Mouse (Mus musculus): ENCODE data around the gene Mmgt2. TPM values are rescaled to one million over a fixed set of nuclear protein-coding genes. Genes with fewer than 3 reads are reported as not detected.

Mmgt2 gene
- polyA plus RNA-seq, 1 experiment from 2014 or later: 52.5 TPM

DNA sequence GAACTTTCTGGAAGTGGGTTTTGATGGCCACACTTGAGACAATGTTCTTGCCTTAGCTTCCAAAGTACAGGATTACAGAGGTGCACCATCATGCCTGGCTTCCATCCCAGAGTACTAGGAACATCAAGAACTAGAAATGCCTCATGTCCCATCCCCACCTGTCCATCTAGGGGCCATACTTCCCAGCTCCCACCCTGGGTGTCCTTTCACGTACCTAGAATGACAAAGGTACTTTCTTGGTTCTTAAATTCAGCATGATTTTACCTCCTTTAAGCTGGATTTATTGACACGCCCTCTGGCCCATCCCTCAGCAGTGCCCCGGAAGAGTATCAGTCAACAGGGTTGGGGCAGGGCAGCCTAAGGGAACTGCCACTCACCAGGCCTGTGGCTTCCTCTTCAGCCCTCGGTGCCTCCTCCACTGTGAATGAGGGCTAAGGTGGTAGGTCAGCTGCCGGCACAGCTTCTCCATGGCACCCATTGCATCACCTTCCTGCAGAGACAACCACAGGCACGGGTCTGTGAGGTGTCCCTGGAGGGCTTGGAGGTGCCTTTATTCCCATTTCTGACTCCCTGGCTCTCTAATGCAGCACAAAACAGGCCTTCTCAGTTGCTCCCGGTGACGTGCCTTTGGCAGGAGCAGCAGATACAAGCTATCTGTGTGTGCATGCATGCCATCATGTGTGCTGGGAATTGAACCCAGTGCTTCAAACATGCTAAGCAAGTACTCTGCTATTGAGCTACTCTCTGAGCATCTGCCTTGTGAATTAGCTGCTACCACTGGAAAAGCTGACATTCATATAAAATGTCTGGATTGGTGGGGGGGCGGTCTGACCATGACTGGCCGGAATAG lies 39.4 kb upstream of the Mmgt2 start:
- H3K4me1 ChIP-seq: peaks cover 34% of the 10 kb centered on the region
- H3K4me3 ChIP-seq: no peak overlapping the region
- 88% methylated on average over 10 of the region's 10 CpGs for WGBS
- H3K27me3 ChIP-seq (ENCODE audit: low read depth, poor library complexity, severe bottlenecking): no peaks in the 10 kb centered on the region
- no peak for DNase-seq (ENCODE audit: low spot score)
- peaks cover 82% of the 10 kb centered on the region for H3K36me3 ChIP-seq
- no peaks in the 10 kb centered on the region for H3K9me3 ChIP-seq (replicated peaks)
- no peak overlapping the region for H3K27ac ChIP-seq

DNA sequence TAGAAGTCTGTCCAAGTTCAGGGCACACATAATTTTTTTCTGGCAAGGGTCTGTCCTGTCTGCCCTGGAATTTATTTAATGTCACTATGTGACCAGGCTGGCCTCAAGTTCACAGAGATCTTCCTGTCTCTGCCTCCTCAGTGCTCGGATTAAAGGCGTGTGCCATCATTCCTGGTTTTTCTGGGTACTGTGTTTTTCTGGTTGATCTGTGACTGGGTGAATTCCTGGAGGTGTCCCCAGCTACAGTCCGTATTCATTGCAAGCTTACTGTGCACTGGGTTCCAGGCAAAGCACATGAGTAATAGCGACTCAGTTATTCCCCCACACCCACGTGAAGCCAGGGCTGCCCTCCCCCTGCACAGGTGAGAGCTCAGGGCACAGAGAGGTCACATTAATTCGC lies 38.2 kb upstream of the Mmgt2 start:
- no peaks in the 10 kb centered on the region for H3K27me3 ChIP-seq (ENCODE audit: low read depth, poor library complexity, severe bottlenecking)
- H3K4me3 ChIP-seq: no peak overlapping the region
- DNase-seq (ENCODE audit: low spot score): no peak
- no peak overlapping the region for H3K27ac ChIP-seq
- peaks cover 75% of the 10 kb centered on the region for H3K36me3 ChIP-seq
- peaks cover 34% of the 10 kb centered on the region for H3K4me1 ChIP-seq
- 88% methylated on average over 6 of the region's 6 CpGs for WGBS
- no peaks in the 10 kb centered on the region for H3K9me3 ChIP-seq (replicated peaks)

DNA sequence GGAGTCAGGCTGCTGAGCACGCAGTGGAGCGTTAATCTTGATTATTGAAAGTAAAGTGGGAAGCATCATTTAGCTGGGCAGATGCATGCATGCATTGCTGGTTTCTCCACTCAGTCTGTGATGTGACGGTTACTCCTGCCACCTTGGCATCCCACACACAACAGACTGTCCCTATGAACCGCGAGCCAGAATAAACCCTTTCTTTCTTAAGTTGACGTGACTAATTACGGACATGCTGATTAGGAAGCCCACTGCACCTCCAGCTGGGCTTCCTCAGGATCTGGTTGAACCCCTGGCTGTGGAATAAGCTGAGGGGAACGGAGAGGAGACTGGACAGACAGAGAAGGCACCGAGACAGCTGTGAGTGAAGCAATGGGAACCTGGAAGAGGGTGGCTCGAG lies 35.9 kb upstream of the Mmgt2 start:
- DNase-seq (ENCODE audit: low spot score): peak; percentile 27
- Histone ChIP-seq H3K27ac (peak overlapping the region; percentile 89; the same call in 1 of the 2 replicates), H3K9me3 (replicated peaks) (no peaks in the 10 kb centered on the region), H3K4me3 (no peak overlapping the region), H3K27me3 (ENCODE audit: low read depth, poor library complexity, severe bottlenecking) (no peaks in the 10 kb centered on the region), H3K36me3 (peaks cover 74% of the 10 kb centered on the region), H3K4me1 (peaks cover 29% of the 10 kb centered on the region)
- 89% methylated on average over 10 of the region's 10 CpGs for WGBS

DNA sequence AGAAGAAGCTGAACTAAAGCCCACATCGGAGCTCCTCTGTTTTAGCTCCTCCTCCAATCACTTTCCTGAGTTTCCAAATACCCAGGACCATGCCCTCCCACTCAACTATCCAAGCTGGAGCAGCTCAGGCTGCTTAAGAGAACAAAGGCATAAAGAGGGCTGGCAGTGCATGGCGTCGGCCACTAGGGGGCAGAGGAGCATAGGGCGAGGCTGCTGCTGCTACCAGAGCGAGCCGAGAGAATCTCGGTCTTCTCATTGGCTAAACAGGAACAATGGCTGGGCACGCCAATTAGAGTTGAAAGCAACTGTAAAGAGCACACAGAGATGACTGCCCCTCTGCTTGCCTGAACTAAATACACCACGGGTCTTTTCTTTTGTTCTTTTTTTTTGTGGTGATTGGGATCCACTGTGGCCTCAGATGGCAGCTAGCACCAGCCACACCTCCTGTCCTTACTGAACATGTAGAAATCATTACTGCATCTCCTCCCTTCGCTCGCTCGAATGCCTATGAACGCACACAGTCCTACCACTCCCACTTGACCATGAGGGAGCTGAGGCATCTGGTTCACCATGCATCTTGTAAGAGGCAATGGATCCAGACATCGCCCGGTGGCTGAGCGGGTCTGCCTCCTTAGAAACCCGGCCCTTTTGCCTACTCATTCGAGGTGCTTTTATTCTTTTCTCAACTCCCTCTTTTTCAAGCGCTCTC lies 34.7 kb upstream of the Mmgt2 start:
- Histone ChIP-seq H3K36me3 (peaks cover 74% of the 10 kb centered on the region), H3K4me3 (peak overlapping the region; percentile 33), H3K4me1 (peaks cover 29% of the 10 kb centered on the region), H3K27me3 (ENCODE audit: low read depth, poor library complexity, severe bottlenecking) (no peaks in the 10 kb centered on the region), H3K27ac (peak overlapping the region; percentile 89), H3K9me3 (replicated peaks) (no peaks in the 10 kb centered on the region)
- WGBS: 24% methylated on average over 19 of the region's 19 CpGs
- DNase-seq (ENCODE audit: low spot score): peak; percentile 97

DNA sequence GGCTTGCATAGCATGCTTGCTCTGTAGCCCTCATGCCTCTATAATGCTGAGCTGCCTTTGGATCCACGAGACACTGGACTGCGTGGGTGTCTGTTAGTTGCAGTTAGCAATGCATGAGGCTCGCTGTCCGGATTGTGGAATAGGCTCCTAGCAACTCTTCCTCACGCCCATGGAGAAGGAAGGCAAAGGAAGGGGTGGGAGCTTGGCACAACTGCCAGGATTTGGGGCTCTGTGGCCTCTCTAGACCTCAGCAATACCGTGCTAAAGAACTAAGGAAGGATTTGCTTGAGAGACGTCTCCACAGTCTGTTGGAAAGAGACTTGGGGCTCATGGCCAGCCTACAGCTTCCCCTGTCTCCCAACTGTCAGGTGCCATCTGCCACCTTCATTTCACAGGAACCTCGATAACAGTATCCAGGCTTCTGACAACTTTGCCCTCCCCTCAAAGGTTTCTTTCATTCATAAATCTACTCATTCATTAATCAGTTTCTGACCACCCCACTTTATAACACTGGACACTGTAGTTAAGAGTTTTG lies 33.5 kb upstream of the Mmgt2 start:
- H3K4me1 ChIP-seq: peaks cover 29% of the 10 kb centered on the region
- peaks cover 75% of the 10 kb centered on the region for H3K36me3 ChIP-seq
- H3K4me3 ChIP-seq: no peak overlapping the region
- no peaks in the 10 kb centered on the region for H3K27me3 ChIP-seq (ENCODE audit: low read depth, poor library complexity, severe bottlenecking)
- H3K9me3 ChIP-seq (replicated peaks): no peaks in the 10 kb centered on the region
- WGBS: 90% methylated on average over 8 of the region's 8 CpGs
- DNase-seq (ENCODE audit: low spot score): no peak
- peak overlapping the region; percentile 89 for H3K27ac ChIP-seq

DNA sequence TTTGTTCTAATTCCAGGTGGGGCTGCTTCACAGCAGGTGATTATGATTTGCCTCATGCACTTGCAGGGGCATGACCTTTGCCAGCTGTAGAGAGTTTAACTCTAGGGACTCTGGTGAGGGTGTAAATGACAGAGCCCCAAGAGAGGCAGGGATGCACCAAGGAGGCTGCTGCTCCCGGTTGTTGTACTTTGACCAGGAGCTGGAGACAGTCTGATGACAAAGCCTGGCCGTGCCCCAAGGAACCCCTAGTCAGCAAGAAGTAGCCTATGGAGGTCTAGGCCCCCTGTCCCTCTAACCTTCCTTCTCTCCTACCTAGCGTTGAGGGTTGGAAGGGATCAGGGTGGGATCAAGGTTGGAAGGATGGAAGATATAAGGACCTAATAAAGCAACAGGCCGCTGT lies 33.0 kb upstream of the Mmgt2 start:
- Histone ChIP-seq H3K4me3 (no peak overlapping the region), H3K27ac (peak overlapping the region; percentile 89), H3K4me1 (peaks cover 29% of the 10 kb centered on the region), H3K36me3 (peaks cover 75% of the 10 kb centered on the region), H3K27me3 (ENCODE audit: low read depth, poor library complexity, severe bottlenecking) (no peaks in the 10 kb centered on the region), H3K9me3 (replicated peaks) (no peaks in the 10 kb centered on the region)
- DNase-seq (ENCODE audit: low spot score): no peak
- 92% methylated on average over 4 of the region's 4 CpGs for WGBS

DNA sequence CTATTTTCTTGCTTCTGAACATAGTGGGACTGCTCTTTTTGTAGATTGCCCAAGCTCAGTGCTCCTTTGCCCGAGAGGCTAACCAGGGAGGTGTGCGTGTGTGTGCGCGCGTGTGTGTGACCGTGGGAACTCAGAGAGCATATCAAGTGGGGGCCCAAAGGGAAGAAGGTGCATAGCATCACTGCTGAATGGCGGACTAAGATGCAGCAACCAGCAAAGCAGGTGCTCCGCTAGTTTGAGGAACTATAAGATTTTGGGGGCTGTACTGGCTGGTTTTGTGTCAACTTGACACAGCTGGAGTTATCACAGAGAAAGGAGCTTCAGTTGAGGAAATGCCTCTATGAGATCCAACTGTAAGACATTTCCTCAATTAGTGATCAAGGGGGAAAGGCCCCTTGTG lies 27.4 kb upstream of the Mmgt2 start:
- 94% methylated on average over 8 of the region's 8 CpGs for WGBS
- no peaks in the 10 kb centered on the region for H3K27me3 ChIP-seq (ENCODE audit: low read depth, poor library complexity, severe bottlenecking)
- peaks cover 39% of the 10 kb centered on the region for H3K4me1 ChIP-seq
- no peaks in the 10 kb centered on the region for H3K9me3 ChIP-seq (replicated peaks)
- no peak for DNase-seq (ENCODE audit: low spot score)
- peaks cover 43% of the 10 kb centered on the region for H3K36me3 ChIP-seq
- H3K4me3 ChIP-seq: no peak overlapping the region
- H3K27ac ChIP-seq: no peak overlapping the region

DNA sequence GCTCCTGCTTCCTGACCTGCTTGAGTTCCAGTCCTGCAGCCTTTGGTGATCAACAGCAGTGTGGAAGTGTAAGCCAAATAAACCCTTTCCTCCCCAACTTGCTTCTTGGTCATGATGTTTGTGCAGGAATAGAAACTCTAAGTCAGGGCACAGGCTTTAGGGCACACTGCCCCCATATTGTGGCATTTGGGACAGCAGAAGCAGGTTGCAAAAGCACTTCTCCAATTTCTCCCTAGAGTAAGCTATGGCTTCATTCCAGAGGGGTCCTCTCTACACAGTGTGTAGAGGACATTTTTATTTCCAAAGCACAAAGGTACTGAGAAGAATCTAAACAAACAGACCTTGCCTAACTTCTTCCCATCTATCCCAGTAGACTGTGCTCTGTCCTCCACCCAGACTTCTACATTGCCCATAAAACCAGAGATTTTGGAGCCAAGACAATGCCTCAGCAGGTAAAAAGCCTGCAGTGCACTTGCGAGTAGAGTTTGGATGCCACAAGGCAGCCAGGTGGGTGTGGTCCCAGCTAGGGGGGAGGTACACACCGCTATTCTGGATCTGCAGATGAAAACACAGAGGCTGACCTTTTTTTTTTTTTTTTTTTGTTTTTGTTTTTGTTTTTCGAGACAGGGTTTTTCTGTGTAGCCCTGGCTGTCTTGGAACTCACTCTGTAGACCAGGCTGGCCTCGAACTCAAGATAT lies 26.7 kb upstream of the Mmgt2 start:
- WGBS: 81% methylated on average over 4 of the region's 4 CpGs
- H3K27me3 ChIP-seq (ENCODE audit: low read depth, poor library complexity, severe bottlenecking): no peaks in the 10 kb centered on the region

DNA sequence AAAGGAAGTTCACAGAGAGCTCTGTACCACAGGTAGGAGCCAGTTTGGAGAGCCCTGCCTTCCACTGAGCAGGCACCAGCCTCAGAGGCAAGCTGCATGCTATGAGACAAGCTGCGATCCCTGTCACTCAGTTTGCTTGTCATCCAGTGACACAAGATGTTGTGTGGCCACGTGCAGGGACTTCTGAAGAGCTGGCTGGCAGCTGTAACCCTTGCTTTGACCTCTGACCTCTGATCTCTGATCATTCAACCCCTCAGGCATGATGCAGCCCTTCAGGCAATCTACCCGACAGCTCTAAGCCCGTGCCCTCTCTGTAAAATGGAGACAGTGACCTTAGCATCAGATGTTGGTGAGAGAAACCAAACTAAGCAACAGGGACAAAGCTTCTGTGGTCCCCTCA lies 25.6 kb upstream of the Mmgt2 start:
- Histone ChIP-seq H3K27me3 (ENCODE audit: low read depth, poor library complexity, severe bottlenecking) (no peaks in the 10 kb centered on the region), H3K4me3 (no peak overlapping the region), H3K27ac (peak overlapping the region; percentile 91), H3K36me3 (peaks cover 35% of the 10 kb centered on the region), H3K4me1 (peaks cover 50% of the 10 kb centered on the region), H3K9me3 (replicated peaks) (0 out of 2 replicates have a peak, but pooled peaks cover 1% of the 10 kb centered on the region)
- no peak for DNase-seq (ENCODE audit: low spot score)
- 23% methylated on average over 4 of the region's 4 CpGs for WGBS

More for the DNA sequence above, 26.7 kb upstream of the Mmgt2 start:
- H3K9me3 ChIP-seq (replicated peaks): 0 out of 2 replicates have a peak, but pooled peaks cover 1% of the 10 kb centered on the region
- no peak overlapping the region for H3K27ac ChIP-seq
- peaks cover 41% of the 10 kb centered on the region for H3K36me3 ChIP-seq
- no peak for DNase-seq (ENCODE audit: low spot score)
- no peak overlapping the region for H3K4me3 ChIP-seq
- peaks cover 41% of the 10 kb centered on the region for H3K4me1 ChIP-seq

DNA sequence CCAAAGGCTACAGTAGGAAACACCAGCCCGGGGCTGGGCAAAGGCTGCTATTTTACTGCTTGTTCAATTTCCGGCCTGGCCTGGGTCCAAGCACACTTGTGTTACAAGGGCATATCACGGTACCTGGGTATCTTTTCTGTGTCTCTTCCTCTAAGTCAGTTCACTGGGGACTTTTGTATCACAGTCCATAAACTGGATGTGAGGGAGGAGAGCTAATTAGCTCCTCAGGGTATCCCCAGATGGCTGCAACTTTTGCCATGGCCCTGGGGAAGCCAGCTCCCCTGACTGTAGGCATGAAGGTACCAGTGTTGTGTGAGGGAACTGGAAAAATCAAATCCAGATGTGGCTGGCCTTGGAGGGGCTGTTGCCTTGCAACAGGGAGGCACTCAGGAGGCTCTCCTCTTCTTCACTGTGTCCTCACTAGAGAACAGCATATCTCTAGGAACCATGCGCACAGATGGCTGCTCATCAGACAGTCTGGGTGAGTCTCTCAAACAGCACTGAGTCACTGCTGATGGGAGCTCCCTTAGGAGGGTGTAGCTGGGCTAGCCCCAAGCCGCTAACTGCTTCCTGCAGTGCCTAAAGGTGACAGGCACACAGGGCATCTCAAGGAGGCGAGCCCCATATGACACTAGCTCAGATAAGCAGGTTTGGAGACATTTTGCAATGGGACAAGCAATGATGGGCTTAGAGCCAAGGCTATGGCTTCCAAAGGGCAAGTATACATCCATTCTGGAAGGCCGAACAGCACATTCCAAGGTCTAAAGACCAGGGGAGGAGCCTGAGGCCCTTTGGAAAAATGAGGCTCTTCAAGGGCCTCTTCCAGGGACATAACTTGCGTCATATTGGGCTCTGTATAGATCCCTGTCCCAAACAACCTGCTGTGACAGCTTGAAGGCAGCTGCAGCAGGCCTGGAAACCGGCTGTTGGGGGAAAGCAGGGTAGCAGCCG lies 23.8 kb upstream of the Mmgt2 start:
- H3K36me3 ChIP-seq: peaks cover 17% of the 10 kb centered on the region
- DNase-seq (ENCODE audit: low spot score): peak; percentile 71
- H3K4me3 ChIP-seq: peak overlapping the region; percentile 23
- 47% methylated on average over 10 of the region's 10 CpGs for WGBS
- H3K4me1 ChIP-seq: peaks cover 68% of the 10 kb centered on the region
- H3K9me3 ChIP-seq (replicated peaks): 0 out of 2 replicates have a peak, but pooled peaks cover 1% of the 10 kb centered on the region
- no peaks in the 10 kb centered on the region for H3K27me3 ChIP-seq (ENCODE audit: low read depth, poor library complexity, severe bottlenecking)
- peak overlapping the region; percentile 91 for H3K27ac ChIP-seq

DNA sequence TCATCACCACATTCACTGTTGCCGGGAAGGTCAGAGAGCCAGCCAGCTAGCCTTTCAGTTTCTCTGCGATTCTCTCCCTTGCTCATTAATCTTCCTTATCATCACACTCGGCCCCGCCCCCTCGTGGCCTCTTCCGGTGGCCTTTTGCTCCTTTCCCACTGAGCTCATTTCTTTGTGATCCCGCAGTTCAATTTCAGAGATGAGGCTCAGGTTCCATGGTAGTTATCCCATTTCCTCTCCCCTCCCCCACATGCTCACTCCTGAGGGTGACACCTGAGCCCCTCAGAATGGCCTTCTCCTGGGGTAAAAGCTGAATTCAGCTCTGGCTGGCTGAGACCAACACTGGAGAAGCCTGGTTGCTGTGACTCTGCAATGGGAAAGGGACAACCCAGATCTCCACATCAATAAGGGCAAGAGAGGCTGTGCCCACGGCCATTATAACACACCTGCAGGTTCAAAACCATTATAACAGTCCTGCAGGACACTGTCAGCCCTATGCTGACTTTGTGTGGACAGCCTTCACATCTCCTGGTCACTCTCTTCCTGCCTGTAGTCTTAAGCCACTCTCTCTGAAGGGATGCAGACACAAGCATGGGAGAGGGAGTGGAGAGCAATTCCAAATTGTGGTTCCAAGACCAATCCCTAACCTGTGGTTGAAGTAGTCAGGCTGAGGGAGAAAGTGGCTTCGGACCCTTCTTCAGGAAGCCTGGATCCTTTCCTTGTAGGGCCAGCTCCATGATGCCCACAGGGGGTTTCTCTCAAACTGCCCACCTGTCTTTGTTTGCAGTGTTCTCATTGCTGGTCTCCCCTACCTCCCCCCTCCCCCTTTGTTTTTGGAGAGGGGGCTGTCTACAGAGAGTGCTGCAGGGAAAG lies 18.9 kb upstream of the Mmgt2 start:
- Histone ChIP-seq H3K9me3 (replicated peaks) (0 out of 2 replicates have a peak, but pooled peaks cover 1% of the 10 kb centered on the region), H3K27ac (peak overlapping the region; percentile 90), H3K27me3 (ENCODE audit: low read depth, poor library complexity, severe bottlenecking) (no peaks in the 10 kb centered on the region), H3K36me3 (peaks cover 11% of the 10 kb centered on the region; the same call in 1 of the 2 replicates), H3K4me1 (peaks cover 68% of the 10 kb centered on the region), H3K4me3 (peak overlapping the region; percentile 42)
- DNase-seq (ENCODE audit: low spot score): peak; percentile 75
- WGBS: 1% methylated on average over 9 of the region's 9 CpGs

Measured in limb, embryonic 10.5 days (tissue).